Mouse (Mus musculus) CD4-positive, CD25-positive, alpha-beta regulatory T cell (primary cell): Measurements from ENCODE around the gene Lrrc19. TPM values are rescaled to one million over a fixed set of nuclear protein-coding genes. Genes with fewer than 3 reads are reported as not detected.

ENCODE experiments used
- polyA plus RNA-seq: library from polyadenylated mRNA; unstranded; fragments of 100-300 nt; shearing (Covaris generic); gene quantifications from one replicate; pipeline ENCODE4 v1.2.1, GENCODE M21; 2017

Lrrc19 gene
- not detected for polyA plus RNA-seq

GRCm38 (mm10) chr4:94649920-94650319 lies at the start of gene Lrrc19:
Lrrc19 (minus strand) TSS chr4:94650144.

GRCm38 (mm10) chr4:94613972-94614626 lies 35.8 kb downstream of the Lrrc19 start, which contains the start of gene Ift74:
Ift74 (plus strand) TSS chr4:94614491.

GRCm38 (mm10) chr4:94603031-94603629 lies 46.8 kb downstream of the Lrrc19 start, which contains the start of gene Plaa:
Plaa (minus strand) TSS chr4:94603244.

Other genes starting within 250 kb of the Lrrc19 start
- gene Gm10306, start 93.6 kb downstream of the Lrrc19 start, polyA plus RNA-seq = not detected
- 29.3 TPM for gene Caap1, start 93.3 kb downstream of the Lrrc19 start, polyA plus RNA-seq
- gene Plaa, start 46.9 kb downstream of the Lrrc19 start, polyA plus RNA-seq = 76.7 TPM
- gene Ift74, start 35.7 kb downstream of the Lrrc19 start, polyA plus RNA-seq = 3.8 TPM
- not detected for gene Tek, start 89.1 kb upstream of the Lrrc19 start, polyA plus RNA-seq